Mouse (Mus musculus) forebrain, embryonic 16.5 days (tissue): ENCODE results near the gene Meis3. TPM values are rescaled to one million over a fixed set of nuclear protein-coding genes. Genes with fewer than 3 reads are reported as not detected.

Source experiments
- ATAC-seq: fragments of 200-750 bp; cut with Nextera tagmentation; 2 replicates; pipeline ENCODE4 v1.8.0; 2017; ENCODE audit warnings: mild to moderate bottlenecking, moderate library complexity
- H3K27ac ChIP-seq: fragments of 300-500 bp; sonication (generic); 2 replicates; pipeline ENCODE4 v1.5.1; 2014; ENCODE audit warnings: low read length, control low read depth
- H3K27me3 ChIP-seq: fragments of 300-500 bp; sonication (generic); replicated peaks from 2 replicates; pipeline ENCODE4 v1.6.1; 2014; ENCODE audit warnings: low read length; ENCODE audit not compliant: control insufficient read depth, insufficient read depth
- H3K36me3 ChIP-seq: fragments of 300-500 bp; sonication (generic); 2 replicates; pipeline ENCODE4 v1.6.1; 2014; ENCODE audit not compliant: control insufficient read depth, insufficient read depth
- H3K4me1 ChIP-seq: fragments of 300-500 bp; sonication (generic); replicated peaks from 2 replicates; pipeline ENCODE4 v1.6.1; 2014; ENCODE audit warnings: low read length; ENCODE audit not compliant: control insufficient read depth, insufficient read depth
- H3K4me2 ChIP-seq: fragments of 300-500 bp; sonication (generic); 2 replicates; pipeline ENCODE4 v1.6.1; 2014; ENCODE audit warnings: mild to moderate bottlenecking, low read length, control low read depth
- H3K4me3 ChIP-seq: fragments of 300-500 bp; sonication (generic); replicated peaks from 2 replicates; pipeline ENCODE4 v1.5.1; 2014; ENCODE audit warnings: mild to moderate bottlenecking, low read length, control low read depth
- H3K9ac ChIP-seq: fragments of 300-500 bp; sonication (generic); replicated peaks from 2 replicates; pipeline ENCODE4 v1.6.1; 2014; ENCODE audit warnings: low read depth, low read length, control low read depth
- H3K9me3 ChIP-seq: fragments of 300-500 bp; sonication (generic); 2 replicates; pipeline ENCODE4 v1.6.1; 2016; ENCODE audit warnings: low read length; ENCODE audit not compliant: control insufficient read depth
- WGBS: fragments of 180-500 bp; shearing (Covaris S2); extraction: QIAGEN DNeasy Blood & Tissue Kit; methylation state at CpG from one replicate; pipeline ENCODE4 v1.1.7; 2014; 5-methylcytosine and 5-hydroxymethylcytosine counted together
- polyA plus RNA-seq: library from polyadenylated mRNA; unstranded; fragments of >200 nt; fragmentation: Nextera tagmentation; extraction: Ambion mirVana; gene quantifications from 2 replicates; pipeline ENCODE4 v1.2.1, GENCODE M21; 2015

Gene Meis3
- polyA plus RNA-seq, 1 experiment from 2014 or later, result 118 TPM

- H3K27me3 ChIP-seq, result no peaks in the 10 kb centered on the region
- H3K9ac ChIP-seq, result no peak overlapping the region
- H3K4me3 ChIP-seq, result no peak overlapping the region
- H3K27ac ChIP-seq, result no peak overlapping the region
- no peaks in the 10 kb centered on the region for H3K9me3 ChIP-seq
- no peak overlapping the region for H3K4me2 ChIP-seq
- peaks cover 17% of the 10 kb centered on the region for H3K36me3 ChIP-seq
- WGBS, result 87% methylated on average over 15 of the region's 15 CpGs
- no peak for ATAC-seq
- H3K4me1 ChIP-seq, result no peaks in the 10 kb centered on the region
Observed at GRCm38 (mm10) chr7:16202756-16203504, 28.0 kb downstream of the Meis3 start.

DNA sequence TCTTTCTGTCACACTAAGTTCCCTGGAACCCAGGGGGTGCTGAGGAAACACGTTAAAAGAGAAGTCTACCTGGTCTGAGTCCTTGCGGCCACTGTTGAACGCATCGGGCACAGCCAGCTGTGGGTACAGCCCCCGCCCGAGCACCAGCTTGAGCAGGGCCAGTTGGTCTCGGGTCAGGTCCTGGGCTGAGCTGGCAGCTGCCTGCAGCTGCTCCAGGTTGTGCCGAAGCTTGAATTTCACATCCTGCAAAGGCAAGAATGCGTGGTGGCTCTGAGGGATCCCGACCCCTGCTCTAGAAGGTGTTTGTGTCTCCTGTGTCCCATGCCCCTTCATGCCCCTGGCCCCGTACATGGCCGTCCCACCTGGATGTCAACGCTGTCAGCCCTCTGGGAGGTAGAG is 28.6 kb downstream of the Meis3 start:
- no peaks in the 10 kb centered on the region for H3K4me1 ChIP-seq
- peaks cover 16% of the 10 kb centered on the region for H3K36me3 ChIP-seq
- H3K4me3 ChIP-seq, result no peak overlapping the region
- no peak overlapping the region for H3K27ac ChIP-seq
- H3K9me3 ChIP-seq, result no peaks in the 10 kb centered on the region
- H3K9ac ChIP-seq, result no peak overlapping the region
- no peaks in the 10 kb centered on the region for H3K27me3 ChIP-seq
- no peak for ATAC-seq
- H3K4me2 ChIP-seq, result no peak overlapping the region
- 94% methylated on average over 13 of the region's 13 CpGs for WGBS

DNA sequence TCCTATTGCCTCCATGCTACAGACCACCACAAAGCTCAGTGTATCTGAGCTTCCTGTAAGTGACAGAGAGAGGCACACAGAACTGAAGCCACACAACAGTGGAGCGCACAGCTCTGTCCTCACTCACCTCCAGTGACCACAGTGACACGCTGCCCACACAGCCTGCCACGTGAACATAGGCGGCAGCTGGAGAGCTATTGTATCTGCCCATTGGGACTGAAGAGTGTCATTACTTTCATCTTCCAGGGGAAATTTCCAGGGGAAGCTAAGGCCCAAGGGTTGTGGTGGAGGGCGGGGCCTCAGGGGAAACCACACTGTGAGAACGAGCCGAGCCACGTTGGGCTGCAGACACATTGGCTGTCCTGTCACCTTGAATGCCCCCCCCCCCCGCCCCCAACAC is 29.9 kb downstream of the Meis3 start:
- WGBS, result 80% methylated on average over 9 of the region's 9 CpGs
- Histone ChIP-seq H3K4me2 (no peak overlapping the region), H3K9me3 (no peaks in the 10 kb centered on the region), H3K4me1 (no peaks in the 10 kb centered on the region), H3K9ac (no peak overlapping the region), H3K27me3 (no peaks in the 10 kb centered on the region), H3K36me3 (peaks cover 13% of the 10 kb centered on the region), H3K4me3 (no peak overlapping the region), H3K27ac (no peak overlapping the region)
- no peak for ATAC-seq

- ATAC-seq, result no peak
- Histone ChIP-seq H3K4me3 (no peak overlapping the region), H3K4me1 (no peaks in the 10 kb centered on the region), H3K27me3 (no peaks in the 10 kb centered on the region), H3K9me3 (no peaks in the 10 kb centered on the region), H3K4me2 (no peak overlapping the region), H3K36me3 (peaks cover 11% of the 10 kb centered on the region), H3K27ac (no peak overlapping the region), H3K9ac (no peak overlapping the region)
- WGBS, result 91% methylated on average over 7 of the region's 7 CpGs
Observed at GRCm38 (mm10) chr7:16207076-16207475, 32.2 kb downstream of the Meis3 start.

DNA sequence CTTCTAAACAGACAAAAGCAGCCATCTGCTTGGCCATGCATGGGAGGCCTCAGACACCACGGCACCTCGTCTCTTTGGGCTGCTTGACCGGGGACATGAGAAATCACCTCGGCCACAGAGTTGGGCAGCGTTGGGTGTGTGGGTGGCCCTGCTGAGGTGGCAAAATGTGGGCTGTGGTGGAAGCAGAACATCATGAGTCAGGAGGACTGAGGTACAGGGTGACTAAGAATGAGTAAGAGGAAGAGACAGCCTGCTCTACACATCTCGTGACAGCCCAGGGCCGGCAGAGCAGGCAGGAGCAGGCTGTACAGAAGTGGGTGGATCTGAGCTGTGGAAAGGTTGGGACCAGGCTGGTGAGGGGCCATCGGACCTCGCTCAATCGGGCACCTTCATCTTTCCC is 32.6 kb downstream of the Meis3 start:
- no peaks in the 10 kb centered on the region for H3K4me1 ChIP-seq
- ATAC-seq, result no peak
- 91% methylated on average over 10 of the region's 10 CpGs for WGBS
- H3K9me3 ChIP-seq, result no peaks in the 10 kb centered on the region
- H3K4me3 ChIP-seq, result no peak overlapping the region
- no peak overlapping the region for H3K9ac ChIP-seq
- H3K36me3 ChIP-seq, result peaks cover 11% of the 10 kb centered on the region
- no peak overlapping the region for H3K27ac ChIP-seq
- H3K4me2 ChIP-seq, result no peak overlapping the region
- no peaks in the 10 kb centered on the region for H3K27me3 ChIP-seq

DNA sequence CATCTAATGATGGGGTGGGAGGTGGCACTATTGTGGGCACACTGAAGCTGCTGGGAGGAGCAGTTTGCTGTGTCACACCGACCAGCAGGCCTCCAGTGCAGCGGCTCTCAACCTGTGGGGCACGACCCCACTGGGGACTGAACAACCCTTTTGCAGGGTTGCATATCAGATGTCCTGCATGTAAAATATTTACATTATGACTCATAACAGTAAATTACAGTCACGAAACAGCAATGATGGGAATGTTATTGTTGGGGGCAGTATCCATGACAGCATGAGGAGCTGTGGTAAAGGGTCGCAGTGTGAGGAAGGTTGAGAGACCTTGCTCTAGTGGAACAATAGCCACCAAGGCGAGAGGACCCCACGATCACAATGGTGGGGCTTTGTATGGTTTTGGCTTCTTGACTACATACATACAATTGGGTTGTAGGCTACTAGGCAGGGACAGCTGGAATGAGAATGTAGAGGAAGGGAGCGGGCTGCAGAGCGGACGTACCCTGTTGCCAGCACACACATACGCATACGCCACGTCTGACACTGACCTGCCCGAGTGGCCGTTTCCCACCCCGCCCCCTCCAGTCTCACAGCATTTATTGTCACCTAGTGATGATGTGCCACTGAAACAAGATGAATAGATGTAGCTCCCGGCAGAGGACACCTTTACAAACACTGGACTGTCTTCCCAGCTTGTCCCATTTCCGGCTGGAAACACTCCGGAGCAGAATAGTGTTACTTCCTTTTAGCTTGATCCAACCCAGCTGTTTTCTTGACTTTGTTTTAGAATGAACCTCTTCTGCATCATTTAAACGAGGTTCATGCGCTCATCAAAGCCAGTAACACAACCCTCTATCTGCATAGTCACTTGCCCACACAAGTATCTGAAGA is 34.1 kb downstream of the Meis3 start:
- Histone ChIP-seq H3K4me2 (no peak overlapping the region), H3K27me3 (no peaks in the 10 kb centered on the region), H3K4me1 (no peaks in the 10 kb centered on the region), H3K36me3 (peaks cover 11% of the 10 kb centered on the region), H3K9me3 (no peaks in the 10 kb centered on the region), H3K4me3 (no peak overlapping the region), H3K9ac (no peak overlapping the region), H3K27ac (no peak overlapping the region)
- no peak for ATAC-seq
- WGBS, result 93% methylated on average over 21 of the region's 21 CpGs

DNA sequence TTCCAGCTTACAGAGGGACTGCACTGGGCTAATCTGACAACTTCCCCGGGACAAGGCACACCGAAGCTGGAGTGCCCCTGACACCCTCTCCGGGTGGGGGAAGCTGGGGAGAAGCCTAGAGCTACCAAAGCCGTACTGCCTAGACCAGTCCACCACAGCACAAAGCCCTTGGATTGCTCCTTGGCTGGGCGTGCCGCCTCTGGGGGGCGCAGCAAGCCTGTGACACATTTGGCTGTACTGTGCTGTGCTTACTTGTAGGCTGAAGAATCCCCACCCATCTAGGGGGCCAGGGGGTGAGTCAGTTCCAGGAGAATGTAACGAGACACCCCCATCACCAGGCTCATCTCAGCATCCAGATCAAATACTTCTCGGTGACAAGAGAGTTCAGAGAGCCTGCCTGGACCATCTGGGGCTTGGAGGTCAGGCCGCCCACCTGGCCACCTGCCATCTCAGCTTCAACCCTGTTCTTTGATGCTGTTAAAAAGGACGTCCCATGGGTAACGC is 36.0 kb downstream of the Meis3 start:
- H3K36me3 ChIP-seq, result peaks cover 15% of the 10 kb centered on the region
- H3K9me3 ChIP-seq, result no peaks in the 10 kb centered on the region
- no peak for ATAC-seq
- no peak overlapping the region for H3K4me2 ChIP-seq
- no peaks in the 10 kb centered on the region for H3K27me3 ChIP-seq
- H3K4me1 ChIP-seq, result no peaks in the 10 kb centered on the region
- 76% methylated on average over 12 of the region's 12 CpGs for WGBS
- no peak overlapping the region for H3K27ac ChIP-seq
- H3K9ac ChIP-seq, result no peak overlapping the region
- H3K4me3 ChIP-seq, result no peak overlapping the region

- Histone ChIP-seq H3K4me2 (no peak overlapping the region), H3K36me3 (peaks cover 19% of the 10 kb centered on the region), H3K4me1 (no peaks in the 10 kb centered on the region), H3K9ac (no peak overlapping the region), H3K9me3 (no peaks in the 10 kb centered on the region), H3K27me3 (no peaks in the 10 kb centered on the region), H3K4me3 (no peak overlapping the region), H3K27ac (no peak overlapping the region)
- 90% methylated on average over 6 of the region's 6 CpGs for WGBS
- no peak for ATAC-seq
Observed at GRCm38 (mm10) chr7:16213196-16213595, 38.3 kb downstream of the Meis3 start.

DNA sequence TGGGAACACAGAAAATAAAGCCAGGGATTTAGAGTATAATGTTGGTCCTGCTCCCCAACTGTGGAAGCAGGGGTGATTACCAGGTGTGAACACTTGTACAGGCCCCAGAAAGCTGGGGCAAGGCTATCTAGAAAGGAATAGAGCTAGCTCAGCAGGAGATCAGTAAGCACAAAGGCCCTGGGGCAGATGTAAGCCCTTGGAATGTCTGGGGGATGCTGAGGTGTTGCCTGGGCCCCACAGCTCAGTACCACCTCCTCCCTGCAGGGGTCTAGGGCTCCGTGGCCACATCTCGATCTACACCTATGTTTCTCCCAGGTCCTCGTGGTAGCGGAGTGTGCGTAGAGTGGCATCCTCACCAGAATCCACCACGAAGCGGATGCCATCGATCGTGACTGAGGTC is 39.1 kb downstream of the Meis3 start:
- no peak overlapping the region for H3K4me2 ChIP-seq
- no peak overlapping the region for H3K4me3 ChIP-seq
- H3K27ac ChIP-seq, result no peak overlapping the region
- peaks cover 19% of the 10 kb centered on the region for H3K36me3 ChIP-seq
- WGBS, result 88% methylated on average over 9 of the region's 9 CpGs
- no peaks in the 10 kb centered on the region for H3K9me3 ChIP-seq
- H3K9ac ChIP-seq, result no peak overlapping the region
- H3K4me1 ChIP-seq, result no peaks in the 10 kb centered on the region
- no peaks in the 10 kb centered on the region for H3K27me3 ChIP-seq
- no peak for ATAC-seq
